Mouse (Mus musculus) urinary bladder, adult 2 months (tissue): Measurements from ENCODE around the gene Htra3. TPM values are rescaled to one million over a fixed set of nuclear protein-coding genes. Genes with fewer than 3 reads are reported as not detected.

ENCODE experiments used
- DNase-seq: peaks from one replicate; pipeline ENCODE4 v3.0.0; 2022; ENCODE audit warnings: low spot score
- polyA plus RNA-seq: library from polyadenylated mRNA; depleted of rRNA; stranded (reverse); fragments of >200 nt; gene quantifications from 2 replicates; pipeline ENCODE4 v1.2.3, GENCODE M21; 2012; rRNA removed

Gene Htra3
- polyA plus RNA-seq, 1 experiment, result 90.2 TPM

GRCm38 (mm10) chr5:35612722-35613121, 66.9 kb downstream of the Htra3 start:
- DNase-seq, result no peak

- DNase-seq, result no peak
Observed at GRCm38 (mm10) chr5:35611900-35612299, 67.7 kb downstream of the Htra3 start.

GRCm38 (mm10) chr5:35611170-35611569, 68.4 kb downstream of the Htra3 start:
- DNase-seq, result no peak

GRCm38 (mm10) chr5:35610381-35610780, 69.2 kb downstream of the Htra3 start:
- no peak for DNase-seq

- DNase-seq, result no peak
Observed at GRCm38 (mm10) chr5:35609971-35610370, 69.6 kb downstream of the Htra3 start.

GRCm38 (mm10) chr5:35609381-35609780, 70.2 kb downstream of the Htra3 start:
- DNase-seq, result no peak

GRCm38 (mm10) chr5:35608559-35608958, 71.0 kb downstream of the Htra3 start:
- no peak for DNase-seq

- DNase-seq, result no peak
Observed at GRCm38 (mm10) chr5:35607784-35608183, 71.8 kb downstream of the Htra3 start.

GRCm38 (mm10) chr5:35606800-35607199, 72.8 kb downstream of the Htra3 start:
- DNase-seq, result no peak

- no peak for DNase-seq
Observed at GRCm38 (mm10) chr5:35605355-35605754, 74.2 kb downstream of the Htra3 start.

Other genes with a start within 250 kb of the Htra3 start
- gene Cpz, start 154.1 kb downstream of the Htra3 start, polyA plus RNA-seq, result 36.1 and 38.1 TPM in 2 replicates
- 4.3 and 5.4 TPM in 2 replicates for gene Trmt44, start 104.7 kb downstream of the Htra3 start, polyA plus RNA-seq
- 30.1 and 35.0 TPM in 2 replicates for gene Acox3, start 96.7 kb downstream of the Htra3 start, polyA plus RNA-seq
- gene Sh3tc1, start 60.2 kb upstream of the Htra3 start, polyA plus RNA-seq, result 2.4 and 3.2 TPM in 2 replicates
- gene Ablim2, start 78.1 kb upstream of the Htra3 start, polyA plus RNA-seq, result 3.7 and 4.4 TPM in 2 replicates
- gene Afap1, start 213.5 kb upstream of the Htra3 start, polyA plus RNA-seq, result 18.4 and 26.7 TPM in 2 replicates